Mouse (Mus musculus) neural tube, embryonic 11.5 days (tissue): ENCODE measurements at regions not wholly inside any gene's neighbourhood (a gene's known extent, or its start where the extent isn't known, plus 50 kb on each side); places are given as distances from the start of the nearest gene placed in this dataset.

Source experiments
- ATAC-seq: fragments of 200-750 bp; cut with Nextera tagmentation; 2 replicates; pipeline ENCODE4 v1.8.0; 2017; ENCODE audit warnings: moderate number of reproducible peaks, mild to moderate bottlenecking, moderate TSS enrichment, moderate library complexity; ENCODE audit not compliant: insufficient read depth, low FRiP score, low TSS enrichment
- DNase-seq: peaks from one replicate; pipeline ENCODE4 v3.0.0-alpha.2; 2015; ENCODE audit warnings: low spot score
- H3K27ac ChIP-seq: fragments of 300-500 bp; sonication (generic); 2 replicates; pipeline ENCODE4 v1.5.1; 2014; ENCODE audit warnings: low read depth, mild to moderate bottlenecking, low read length
- H3K27me3 ChIP-seq: fragments of 300-500 bp; sonication (generic); 2 replicates; pipeline ENCODE4 v1.6.1; 2014; ENCODE audit warnings: mild to moderate bottlenecking, low read length, mixed read lengths; ENCODE audit not compliant: control insufficient read depth, insufficient read depth
- H3K36me3 ChIP-seq: fragments of 300-500 bp; sonication (generic); 2 replicates; pipeline ENCODE4 v1.6.1; 2014; ENCODE audit warnings: mild to moderate bottlenecking, low read length, moderate library complexity, mixed read lengths; ENCODE audit not compliant: control insufficient read depth, insufficient read depth
- H3K4me1 ChIP-seq: fragments of 300-500 bp; sonication (generic); 2 replicates; pipeline ENCODE4 v1.6.1; 2014; ENCODE audit warnings: low read length, mixed read lengths; ENCODE audit not compliant: control insufficient read depth, insufficient read depth
- H3K4me2 ChIP-seq: fragments of 300-500 bp; sonication (generic); 2 replicates; pipeline ENCODE4 v1.6.1; 2014; ENCODE audit warnings: low read depth, mild to moderate bottlenecking, moderate library complexity
- H3K4me3 ChIP-seq: fragments of 300-500 bp; sonication (generic); 2 replicates; pipeline ENCODE4 v1.5.1; 2014; ENCODE audit warnings: low read depth, low read length
- H3K9ac ChIP-seq: fragments of 300-500 bp; sonication (generic); 2 replicates; pipeline ENCODE4 v1.6.1; 2014; ENCODE audit warnings: mild to moderate bottlenecking, low read length
- H3K9me3 ChIP-seq: fragments of 300-500 bp; sonication (generic); 2 replicates; pipeline ENCODE4 v1.6.1; 2016; ENCODE audit warnings: low read length; ENCODE audit not compliant: control insufficient read depth
- WGBS: fragments of 180-500 bp; shearing (Covaris S2); extraction: QIAGEN DNeasy Blood & Tissue Kit; methylation state at CpG from one replicate; pipeline ENCODE4 v1.1.7; 2014; 5-methylcytosine and 5-hydroxymethylcytosine counted together

- Histone ChIP-seq H3K4me3 (no peak overlapping the region), H3K9me3 (no peaks in the 10 kb centered on the region), H3K9ac (no peak overlapping the region), H3K4me2 (no peak overlapping the region), H3K27me3 (no peaks in the 10 kb centered on the region), H3K4me1 (no peaks in the 10 kb centered on the region), H3K36me3 (no peaks in the 10 kb centered on the region), H3K27ac (no peak overlapping the region)
- DNase-seq = no peak
- no peak for ATAC-seq
- 89% methylated on average over 2 of the region's 2 CpGs for WGBS
Observed at GRCm38 (mm10) chr15:52536594-52536993, 1348.1 kb upstream of the Gm7489 start.

- H3K36me3 ChIP-seq = no peaks in the 10 kb centered on the region
- no peaks in the 10 kb centered on the region for H3K4me1 ChIP-seq
- H3K4me3 ChIP-seq = no peak overlapping the region
- H3K27me3 ChIP-seq = no peaks in the 10 kb centered on the region
- no peak for DNase-seq
- H3K4me2 ChIP-seq = no peak overlapping the region
- ATAC-seq = no peak
- no peak overlapping the region for H3K9ac ChIP-seq
- H3K9me3 ChIP-seq = no peaks in the 10 kb centered on the region
- no peak overlapping the region for H3K27ac ChIP-seq
Observed at GRCm38 (mm10) chr15:52558682-52559081, 1326.0 kb upstream of the Gm7489 start.

GRCm38 (mm10) chr15:52564078-52564477 is 1320.6 kb upstream of the Gm7489 start:
- H3K36me3 ChIP-seq = no peaks in the 10 kb centered on the region
- no peaks in the 10 kb centered on the region for H3K27me3 ChIP-seq
- DNase-seq (no peak), ATAC-seq (no peak)
- no peak overlapping the region for H3K9ac ChIP-seq
- H3K4me3 ChIP-seq = no peak overlapping the region
- WGBS = 84% methylated on average over 1 of the region's 1 CpGs
- no peaks in the 10 kb centered on the region for H3K4me1 ChIP-seq
- H3K4me2 ChIP-seq = no peak overlapping the region
- H3K9me3 ChIP-seq = no peaks in the 10 kb centered on the region
- H3K27ac ChIP-seq = no peak overlapping the region

GRCm38 (mm10) chr15:52565449-52565851 is 1319.3 kb upstream of the Gm7489 start:
- H3K36me3 ChIP-seq = no peaks in the 10 kb centered on the region
- no peak overlapping the region for H3K4me2 ChIP-seq
- H3K4me1 ChIP-seq = no peaks in the 10 kb centered on the region
- no peak overlapping the region for H3K9ac ChIP-seq
- no peak for DNase-seq
- H3K27ac ChIP-seq = no peak overlapping the region
- WGBS = 89% methylated on average over 5 of the region's 5 CpGs
- ATAC-seq = no peak
- no peak overlapping the region for H3K4me3 ChIP-seq
- no peaks in the 10 kb centered on the region for H3K27me3 ChIP-seq
- no peaks in the 10 kb centered on the region for H3K9me3 ChIP-seq

- H3K4me1 ChIP-seq = no peaks in the 10 kb centered on the region
- no peak for DNase-seq
- no peaks in the 10 kb centered on the region for H3K9me3 ChIP-seq
- no peaks in the 10 kb centered on the region for H3K36me3 ChIP-seq
- H3K27ac ChIP-seq = no peak overlapping the region
- H3K4me2 ChIP-seq = no peak overlapping the region
- H3K27me3 ChIP-seq = no peaks in the 10 kb centered on the region
- H3K9ac ChIP-seq = no peak overlapping the region
- 93% methylated on average over 1 of the region's 1 CpGs for WGBS
- no peak for ATAC-seq
- H3K4me3 ChIP-seq = no peak overlapping the region
Observed at GRCm38 (mm10) chr15:52570256-52570655, 1314.5 kb upstream of the Gm7489 start.

GRCm38 (mm10) chr15:52577614-52578013 is 1307.1 kb upstream of the Gm7489 start:
- no peak overlapping the region for H3K4me2 ChIP-seq
- WGBS = 82% methylated on average over 2 of the region's 2 CpGs
- no peaks in the 10 kb centered on the region for H3K4me1 ChIP-seq
- ATAC-seq (no peak), DNase-seq (no peak)
- no peaks in the 10 kb centered on the region for H3K27me3 ChIP-seq
- no peak overlapping the region for H3K4me3 ChIP-seq
- H3K9ac ChIP-seq = no peak overlapping the region
- no peaks in the 10 kb centered on the region for H3K36me3 ChIP-seq
- no peak overlapping the region for H3K27ac ChIP-seq
- H3K9me3 ChIP-seq = no peaks in the 10 kb centered on the region

GRCm38 (mm10) chr15:52589391-52589790 is 1295.3 kb upstream of the Gm7489 start:
- ATAC-seq = no peak
- no peak overlapping the region for H3K9ac ChIP-seq
- H3K27me3 ChIP-seq = no peaks in the 10 kb centered on the region
- H3K36me3 ChIP-seq = no peaks in the 10 kb centered on the region
- WGBS = 23% methylated on average over 4 of the region's 4 CpGs
- H3K4me1 ChIP-seq = no peaks in the 10 kb centered on the region
- H3K27ac ChIP-seq = no peak overlapping the region
- no peak overlapping the region for H3K4me2 ChIP-seq
- no peak overlapping the region for H3K4me3 ChIP-seq
- H3K9me3 ChIP-seq = no peaks in the 10 kb centered on the region
- no peak for DNase-seq

- Histone ChIP-seq H3K4me3 (no peak overlapping the region), H3K36me3 (no peaks in the 10 kb centered on the region), H3K4me2 (no peak overlapping the region), H3K27me3 (no peaks in the 10 kb centered on the region), H3K9me3 (no peaks in the 10 kb centered on the region), H3K27ac (no peak overlapping the region), H3K9ac (no peak overlapping the region), H3K4me1 (no peaks in the 10 kb centered on the region)
- DNase-seq (no peak), ATAC-seq (no peak)
Observed at GRCm38 (mm10) chr15:52599511-52599910, 1285.2 kb upstream of the Gm7489 start.

GRCm38 (mm10) chr15:52599957-52600356 is 1284.7 kb upstream of the Gm7489 start:
- no peak for DNase-seq
- Histone ChIP-seq H3K27me3 (no peaks in the 10 kb centered on the region), H3K9me3 (no peaks in the 10 kb centered on the region), H3K9ac (no peak overlapping the region), H3K4me1 (no peaks in the 10 kb centered on the region), H3K27ac (no peak overlapping the region), H3K36me3 (no peaks in the 10 kb centered on the region), H3K4me3 (no peak overlapping the region), H3K4me2 (no peak overlapping the region)
- ATAC-seq = no peak
- WGBS = 72% methylated on average over 2 of the region's 2 CpGs
